Mouse (Mus musculus): Measurements from ENCODE around the gene Ccdc85a.

Gene Ccdc85a

GRCm38 (mm10) chr11:28583911-28584434, at the start of gene Ccdc85a:
Gene Ccdc85a (minus strand): TSS chr11:28584324.
- peak; percentile 79 for DNase-seq (ENCODE audit: low spot score)

GRCm38 (mm10) chr11:28633571-28634125, 49.5 kb upstream of the Ccdc85a start:
- no peak for DNase-seq (ENCODE audit: low spot score)

- no peak for DNase-seq (ENCODE audit: low spot score)
These were observed 49.0 kb upstream of the Ccdc85a start for GRCm38 (mm10) chr11:28633093-28633492.

- no peak for DNase-seq (ENCODE audit: low spot score)
These were observed 46.6 kb upstream of the Ccdc85a start for GRCm38 (mm10) chr11:28630771-28631170.

GRCm38 (mm10) chr11:28610781-28611491, 26.8 kb upstream of the Ccdc85a start:
- no peak for DNase-seq (ENCODE audit: low spot score)

- DNase-seq (ENCODE audit: low spot score): no peak
These were observed 800 bp downstream of the Ccdc85a start for GRCm38 (mm10) chr11:28583138-28583910.

- DNase-seq (ENCODE audit: low spot score): no peak
These were observed 1.9 kb downstream of the Ccdc85a start for GRCm38 (mm10) chr11:28582218-28582617.

- DNase-seq (ENCODE audit: low spot score): no peak
These were observed 11.7 kb downstream of the Ccdc85a start for GRCm38 (mm10) chr11:28572423-28572822.

- no peak for DNase-seq (ENCODE audit: low spot score)
These were observed 27.7 kb downstream of the Ccdc85a start for GRCm38 (mm10) chr11:28556420-28556819.

- no peak for DNase-seq (ENCODE audit: low spot score)
These were observed 40.7 kb downstream of the Ccdc85a start for GRCm38 (mm10) chr11:28543429-28543828.

GRCm38 (mm10) chr11:28541307-28541706, 42.8 kb downstream of the Ccdc85a start:
- no peak for DNase-seq (ENCODE audit: low spot score)

GRCm38 (mm10) chr11:28533286-28533685, 50.8 kb downstream of the Ccdc85a start:
- no peak for DNase-seq (ENCODE audit: low spot score)

- DNase-seq (ENCODE audit: low spot score): no peak
These were observed 82.9 kb downstream of the Ccdc85a start for GRCm38 (mm10) chr11:28501190-28501589.

GRCm38 (mm10) chr11:28497034-28497433, 87.1 kb downstream of the Ccdc85a start:
- DNase-seq (ENCODE audit: low spot score): no peak

GRCm38 (mm10) chr11:28493362-28493761, 90.8 kb downstream of the Ccdc85a start:
- DNase-seq (ENCODE audit: low spot score): no peak

GRCm38 (mm10) chr11:28491330-28491729, 92.8 kb downstream of the Ccdc85a start:
- DNase-seq (ENCODE audit: low spot score): no peak

GRCm38 (mm10) chr11:28484083-28484729, 99.9 kb downstream of the Ccdc85a start:
- DNase-seq (ENCODE audit: low spot score): no peak

GRCm38 (mm10) chr11:28477088-28477487, 107.0 kb downstream of the Ccdc85a start:
- DNase-seq (ENCODE audit: low spot score): no peak

GRCm38 (mm10) chr11:28465726-28466125, 118.4 kb downstream of the Ccdc85a start:
- no peak for DNase-seq (ENCODE audit: low spot score)

- DNase-seq (ENCODE audit: low spot score): no peak
These were observed 119.2 kb downstream of the Ccdc85a start for GRCm38 (mm10) chr11:28464926-28465325.

GRCm38 (mm10) chr11:28459165-28459564, 125.0 kb downstream of the Ccdc85a start:
- no peak for DNase-seq (ENCODE audit: low spot score)

- no peak for DNase-seq (ENCODE audit: low spot score)
These were observed 144.2 kb downstream of the Ccdc85a start for GRCm38 (mm10) chr11:28439877-28440276.
